Mouse (Mus musculus) inflammation-experienced regulatory T-cells, adult 6 months (primary cell): Measurements from ENCODE around the gene Pth2r. TPM values are rescaled to one million over a fixed set of nuclear protein-coding genes. Genes with fewer than 3 reads are reported as not detected.

Source experiments
- polyA plus RNA-seq, 3 experiments: library from polyadenylated mRNA; unstranded; fragments of 100-300 nt; shearing (Covaris generic); gene quantifications; one replicate each; pipeline ENCODE4 v1.2.1; 2017

Gene Pth2r
- polyA plus RNA-seq, 3 experiments from 2014 or later = not detected

Other genes starting within 250 kb of the Pth2r start
- gene Akr1cl, start 249.3 kb upstream of the Pth2r start, polyA plus RNA-seq = under 1 TPM in 1 of 3 experiments, not detected in 2; 0.71 TPM
- gene Cryge, start 230.9 kb upstream of the Pth2r start, polyA plus RNA-seq = not detected
- gene Crygd, start 218.6 kb upstream of the Pth2r start, polyA plus RNA-seq = not detected
- gene Crygc, start 208.4 kb upstream of the Pth2r start, polyA plus RNA-seq = not detected
- not detected for gene Crygb, start 199.8 kb upstream of the Pth2r start, polyA plus RNA-seq
- gene Cryga, start 178.7 kb upstream of the Pth2r start, polyA plus RNA-seq = not detected
- gene Gm28845, start 162.5 kb upstream of the Pth2r start, polyA plus RNA-seq = not detected
- not detected for gene D630023F18Rik, start 158.8 kb upstream of the Pth2r start, polyA plus RNA-seq
- 10 to 100 TPM in 1 of 3 experiments, 1 to 10 TPM in 2; 6.3 to 13.0 (median 9.4) TPM for gene Idh1, start 95.6 kb upstream of the Pth2r start, polyA plus RNA-seq
- 10 to 100 TPM in 2 of 3 experiments, 1 to 10 TPM in 1; 9.5 to 14.6 (median 13.5) TPM for gene Pikfyve, start 95.4 kb upstream of the Pth2r start, polyA plus RNA-seq